Mouse (Mus musculus) lung, embryonic 14.5 days (tissue): ENCODE data around the gene Slc6a8. TPM values are rescaled to one million over a fixed set of nuclear protein-coding genes. Genes with fewer than 3 reads are reported as not detected.
A peak's percentile ranks its signal among the peaks of the same experiment; 100 is the strongest.

Source experiments
- ATAC-seq: fragments of 200-750 bp; cut with Nextera tagmentation; 2 replicates; pipeline ENCODE4 v1.8.0; 2017; ENCODE audit warnings: mild to moderate bottlenecking, moderate TSS enrichment, moderate library complexity; ENCODE audit not compliant: insufficient read depth
- DNase-seq: peaks from one replicate; pipeline ENCODE4 v3.0.0-alpha.2; 2015
- H3K27ac ChIP-seq: fragments of 300-500 bp; sonication (generic); 2 replicates; pipeline ENCODE4 v1.5.1; 2014; ENCODE audit warnings: low read depth, mild to moderate bottlenecking, moderate library complexity
- H3K27me3 ChIP-seq: fragments of 300-500 bp; sonication (generic); 2 replicates; pipeline ENCODE4 v1.6.1; 2014; ENCODE audit warnings: low read length, control low read depth; ENCODE audit not compliant: insufficient read depth
- H3K36me3 ChIP-seq: fragments of 300-500 bp; sonication (generic); 2 replicates; pipeline ENCODE4 v1.6.1; 2014; ENCODE audit warnings: control low read depth; ENCODE audit not compliant: insufficient read depth
- H3K4me1 ChIP-seq: fragments of 300-500 bp; sonication (generic); 2 replicates; pipeline ENCODE4 v1.6.1; 2014; ENCODE audit warnings: antibody characterized with exemption, control low read depth; ENCODE audit not compliant: insufficient read depth
- H3K4me2 ChIP-seq: fragments of 300-500 bp; sonication (generic); 2 replicates; pipeline ENCODE4 v1.6.1; 2014; ENCODE audit warnings: mild to moderate bottlenecking
- H3K4me3 ChIP-seq: fragments of 300-500 bp; sonication (generic); 2 replicates; pipeline ENCODE4 v1.5.1; 2014; ENCODE audit warnings: low read depth, low read length
- H3K9ac ChIP-seq: fragments of 300-500 bp; sonication (generic); 2 replicates; pipeline ENCODE4 v1.6.1; 2014
- H3K9me3 ChIP-seq: fragments of 300-500 bp; sonication (generic); 2 replicates; pipeline ENCODE4 v1.6.1; 2016; ENCODE audit warnings: low read depth, low read length, control low read depth
- CTCF ChIP-seq: IDR thresholded peaks from 2 replicates; pipeline ENCODE4 v1.5.1; 2016; ENCODE audit warnings: antibody characterized with exemption, low read depth
- WGBS: fragments of 180-500 bp; shearing (Covaris S2); extraction: QIAGEN DNeasy Blood & Tissue Kit; methylation state at CpG from one replicate; pipeline ENCODE4 v1.1.7; 2014; 5-methylcytosine and 5-hydroxymethylcytosine counted together
- polyA plus RNA-seq: library from polyadenylated mRNA; unstranded; fragments of >200 nt; fragmentation: Nextera tagmentation; extraction: Ambion mirVana; gene quantifications from 2 replicates; pipeline ENCODE4 v1.2.1, GENCODE M21; 2014

The Slc6a8 gene
- 7.4 and 10.6 TPM in 2 replicates for polyA plus RNA-seq

DNA sequence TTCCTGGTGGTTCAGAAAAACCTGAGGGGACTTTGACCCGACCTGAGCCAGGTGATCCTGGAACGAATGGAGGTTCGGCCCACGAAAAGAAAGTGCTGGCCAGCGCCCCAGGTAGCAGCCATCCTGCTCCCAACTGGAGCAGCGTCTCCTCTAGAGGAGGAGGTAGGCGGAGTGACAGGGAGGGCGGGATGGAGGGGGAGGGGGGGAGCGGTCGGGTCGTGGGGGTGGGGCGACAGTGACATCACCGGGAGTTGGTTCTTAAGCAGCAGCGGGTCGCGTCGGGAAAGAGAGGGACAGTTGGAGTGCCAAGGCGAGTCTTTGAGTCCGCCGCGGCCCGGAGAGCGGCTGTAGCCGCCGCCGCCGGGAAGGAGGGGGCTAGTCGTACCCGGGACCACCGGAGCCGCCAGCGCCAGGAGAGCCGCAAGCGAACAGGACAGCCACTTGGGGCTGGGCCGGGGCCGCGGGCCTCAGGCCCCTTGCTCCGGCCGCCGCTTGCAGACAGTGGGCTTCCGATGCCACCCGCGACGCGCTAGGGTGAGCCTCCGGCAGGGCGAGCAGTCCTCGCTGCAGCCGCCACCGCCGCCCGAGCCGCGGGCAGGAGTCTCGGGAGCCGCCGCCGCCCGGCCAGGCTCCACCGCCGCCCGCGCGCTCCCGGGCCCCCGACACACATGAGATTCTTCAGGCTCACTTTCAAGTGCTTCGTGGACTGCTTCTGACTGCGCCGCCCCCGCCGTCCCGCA lies at the start of gene Slc6a8:
Gene Slc6a8, plus strand, starts transcription at position 272 of the 740 bp plus-strand sequence.
- Histone ChIP-seq H3K27ac (peak within 1 kb of the TSS; percentile 65), H3K9ac (peak within 1 kb of the TSS; percentile 70), H3K9me3 (no peaks in the 10 kb centered on the region), H3K36me3 (peaks cover 10% of the 10 kb centered on the region; the same call in 1 of the 2 replicates), H3K4me1 (no peaks in the 10 kb centered on the region), H3K4me3 (peak within 1 kb of the TSS; percentile 58), H3K4me2 (peak within 1 kb of the TSS; percentile 65), H3K27me3 (no peaks in the 10 kb centered on the region)
- TF ChIP-seq CTCF, result no peak
- 12% methylated on average over 31 of the region's 72 CpGs for WGBS
- peak; percentile 76 for ATAC-seq
- peak; percentile 83 for DNase-seq

- TF ChIP-seq CTCF, result no peak
- H3K27ac ChIP-seq, result no peak overlapping the region
- no peaks in the 10 kb centered on the region for H3K9me3 ChIP-seq
- no peak overlapping the region for H3K4me2 ChIP-seq
- H3K4me3 ChIP-seq, result no peak overlapping the region
- no peak overlapping the region for H3K9ac ChIP-seq
- DNase-seq, result no peak
- ATAC-seq, result no peak
- H3K27me3 ChIP-seq, result no peaks in the 10 kb centered on the region
- H3K4me1 ChIP-seq, result no peaks in the 10 kb centered on the region
- no peaks in the 10 kb centered on the region for H3K36me3 ChIP-seq
Measured at GRCm38 (mm10) chrX:73626981-73627380, 46.0 kb upstream of the Slc6a8 start.

GRCm38 (mm10) chrX:73635425-73635824 lies 37.5 kb upstream of the Slc6a8 start:
- Histone ChIP-seq H3K4me3 (no peak overlapping the region; the same call in 1 of the 2 replicates), H3K27me3 (peaks cover 27% of the 10 kb centered on the region), H3K4me2 (peak overlapping the region; percentile 44), H3K4me1 (no peaks in the 10 kb centered on the region), H3K9me3 (no peaks in the 10 kb centered on the region), H3K9ac (no peak overlapping the region), H3K27ac (no peak overlapping the region), H3K36me3 (no peaks in the 10 kb centered on the region)
- 9% methylated on average over 14 of the region's 19 CpGs for WGBS
- DNase-seq, result peak; percentile 35
- no peak for TF ChIP-seq CTCF
- peak; percentile 2; the same call in 1 of the 2 replicates for ATAC-seq

DNA sequence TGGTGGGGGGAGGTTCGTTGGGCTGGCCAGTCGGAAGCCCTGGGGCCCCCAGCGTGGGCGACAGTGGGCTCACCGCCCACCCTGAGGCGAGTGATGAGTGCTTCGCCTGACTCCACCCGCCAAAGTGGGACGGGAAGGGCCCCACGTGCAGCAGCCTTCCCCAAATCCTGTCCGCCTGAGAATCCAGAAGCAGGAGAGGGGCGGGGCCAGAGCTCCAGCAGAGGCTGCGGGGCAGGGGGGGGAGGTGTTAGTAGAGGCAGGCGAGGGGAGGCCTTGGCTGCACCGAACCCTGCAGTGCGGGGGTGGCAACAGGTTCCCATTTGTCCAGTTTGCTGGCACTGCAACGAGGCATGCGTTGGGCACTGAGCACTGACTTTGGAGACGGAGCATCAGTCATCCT lies 35.5 kb upstream of the Slc6a8 start:
- peak overlapping the region; percentile 26; the same call in 1 of the 2 replicates for H3K4me3 ChIP-seq
- no peak for TF ChIP-seq CTCF
- H3K4me2 ChIP-seq, result peak overlapping the region; percentile 64
- peak overlapping the region; percentile 20; the same call in 1 of the 2 replicates for H3K9ac ChIP-seq
- no peaks in the 10 kb centered on the region for H3K36me3 ChIP-seq
- 12% methylated on average over 17 of the region's 19 CpGs for WGBS
- peaks cover 32% of the 10 kb centered on the region for H3K27me3 ChIP-seq
- ATAC-seq, result no peak; the same call in 1 of the 2 replicates
- H3K9me3 ChIP-seq, result no peaks in the 10 kb centered on the region
- no peaks in the 10 kb centered on the region for H3K4me1 ChIP-seq
- DNase-seq, result peak; percentile 13
- no peak overlapping the region for H3K27ac ChIP-seq

DNA sequence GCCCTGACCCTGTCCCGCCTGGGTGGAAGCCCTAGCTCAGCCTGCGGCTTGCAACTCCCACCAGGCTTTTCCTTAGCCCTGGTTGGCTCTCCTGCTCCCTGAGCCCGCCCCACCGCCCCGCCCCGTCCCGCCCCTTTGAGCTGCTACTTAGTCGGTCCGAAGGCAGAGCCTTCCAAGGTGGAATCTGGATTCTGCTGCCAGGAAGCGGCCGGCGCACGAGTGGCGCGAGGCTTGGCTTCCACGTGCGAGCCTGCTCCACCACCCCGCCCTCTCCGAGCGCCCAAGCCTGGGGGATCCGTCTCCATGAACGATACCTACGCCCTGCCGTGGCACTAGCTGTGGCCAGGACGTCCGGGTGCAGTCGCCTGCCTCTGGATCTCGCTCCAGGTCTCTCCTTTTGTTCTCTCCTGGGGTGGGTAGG lies 33.7 kb upstream of the Slc6a8 start, which contains the start of gene Dusp9:
Gene Dusp9, plus strand, starts transcription at position 165 of the 421 bp plus-strand sequence.
- TF ChIP-seq CTCF, result no peak
- H3K4me1 ChIP-seq, result no peaks in the 10 kb centered on the region
- ATAC-seq, result peak; percentile 82
- peak within 1 kb of the TSS; percentile 53 for H3K9ac ChIP-seq
- H3K27me3 ChIP-seq, result peaks cover 32% of the 10 kb centered on the region
- H3K4me2 ChIP-seq, result peak within 1 kb of the TSS; percentile 68
- H3K9me3 ChIP-seq, result no peaks in the 10 kb centered on the region
- 8% methylated on average over 27 of the region's 28 CpGs for WGBS
- no peaks in the 10 kb centered on the region for H3K36me3 ChIP-seq
- DNase-seq, result peak; percentile 73
- H3K27ac ChIP-seq, result no peak within 1 kb of the TSS
- H3K4me3 ChIP-seq, result peak within 1 kb of the TSS; percentile 37

- ATAC-seq (peak; percentile 30), DNase-seq (peak; percentile 39)
- H3K4me2 ChIP-seq, result peak overlapping the region; percentile 68
- H3K4me1 ChIP-seq, result no peaks in the 10 kb centered on the region
- H3K9me3 ChIP-seq, result no peaks in the 10 kb centered on the region
- H3K9ac ChIP-seq, result peak overlapping the region; percentile 23
- no peak for TF ChIP-seq CTCF
- H3K27ac ChIP-seq, result no peak overlapping the region
- peak overlapping the region; percentile 37 for H3K4me3 ChIP-seq
- 17% methylated on average over 40 of the region's 41 CpGs for WGBS
- H3K27me3 ChIP-seq, result peaks cover 32% of the 10 kb centered on the region
- H3K36me3 ChIP-seq, result no peaks in the 10 kb centered on the region
Measured at GRCm38 (mm10) chrX:73639901-73640469, 33.0 kb upstream of the Slc6a8 start.

DNA sequence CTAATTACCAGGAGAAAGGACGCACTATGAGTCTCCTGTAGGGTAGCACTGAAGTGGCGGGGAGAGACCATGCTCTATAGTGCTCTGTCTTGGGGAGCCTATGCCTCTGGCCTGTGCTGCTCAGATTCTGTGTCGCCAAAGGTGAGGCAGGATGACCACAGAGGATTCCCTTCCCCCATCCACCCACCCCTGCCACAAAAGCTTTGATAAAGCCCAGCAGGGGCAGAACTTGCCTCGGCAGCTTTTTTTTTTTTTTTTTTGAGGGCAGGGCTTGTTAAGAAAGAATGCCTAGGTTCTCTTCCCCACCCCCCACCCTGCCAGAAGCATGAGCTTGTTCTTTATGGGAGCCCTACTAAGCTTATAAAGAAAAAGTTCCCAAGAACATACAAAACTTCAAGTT lies 27.8 kb upstream of the Slc6a8 start:
- Histone ChIP-seq H3K27me3 (0 out of 2 replicates have a peak, but pooled peaks cover 5% of the 10 kb centered on the region), H3K27ac (no peak overlapping the region), H3K36me3 (no peaks in the 10 kb centered on the region), H3K4me2 (no peak overlapping the region), H3K4me3 (no peak overlapping the region), H3K4me1 (no peaks in the 10 kb centered on the region), H3K9ac (no peak overlapping the region), H3K9me3 (no peaks in the 10 kb centered on the region)
- 33% methylated on average over 4 of the region's 4 CpGs for whole genome bisulfite sequencing
- ATAC-seq, result no peak
- no peak for DNase-seq
- no peak for TF ChIP-seq CTCF
